Mouse (Mus musculus) lung, adult 2 months (tissue): ENCODE data around the gene 1600014C10Rik.

Experiments
- CTCF ChIP-seq: fragments of 200-500 bp; IDR thresholded peaks from 2 replicates; pipeline ENCODE4 v1.5.1; 2011; ENCODE audit warnings: mild to moderate bottlenecking, low read length, control low read depth; ENCODE audit not compliant: insufficient read depth
- POLR2A ChIP-seq: fragments of 200-500 bp; IDR thresholded peaks from 2 replicates; pipeline ENCODE4 v1.6.1; 2011; ENCODE audit warnings: low read depth, mild to moderate bottlenecking, control low read depth, low read length, borderline replicate concordance; ENCODE audit errors: extremely low read depth

DNA sequence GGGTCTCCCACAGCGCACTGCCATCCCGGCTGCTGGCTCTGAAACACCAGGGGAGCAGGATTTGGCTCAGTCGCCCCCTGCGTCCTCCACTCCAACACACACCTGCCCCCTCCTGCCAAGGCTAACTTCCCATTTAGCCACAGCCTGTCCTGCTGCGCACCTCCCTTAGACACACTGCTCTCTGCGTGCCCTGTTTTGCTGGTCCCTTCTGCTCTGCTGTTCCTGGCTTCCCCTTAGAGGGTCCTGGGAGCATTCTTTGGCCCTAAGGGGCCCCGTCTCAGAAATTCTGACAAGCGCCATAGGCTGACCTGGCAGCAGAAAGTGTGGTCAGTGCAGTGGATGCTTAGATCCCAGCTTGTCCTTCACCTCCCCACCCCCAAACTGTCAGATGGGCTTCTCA, 8.1 kb downstream of the 1600014C10Rik start:
- TF ChIP-seq POLR2A (no peak), CTCF (no peak)
